20 mouse cellular contexts compared by ENCODE assay signal in genomic region chr2:84369256-84369655, GRCm38 (mm10). TPM values are rescaled to one million over a fixed set of nuclear protein-coding genes. Genes with fewer than 3 reads are reported as not detected.
DNase-seq lines count a peak whose midpoint lies in the region; ATAC-seq lines count a peak whose summit lies in the region.
"Had no signal": no experiment of that assay in that cellular context is flagged by ENCODE, and none has a peak within 500 bp of the region (broad histone marks: within the 10 kb centered on the region; RNA-seq: fewer than 3 reads in every experiment).

No protein-coding gene starts in this region.

- 17% methylated on average over 5 of the region's 5 CpGs for WGBS in heart, embryonic 13.5 days
- WGBS in liver, embryonic 11.5 days, result 22% methylated on average over 5 of the region's 5 CpGs

- no peak overlapping the region; the same call in 1 of the 2 replicates for H3K27ac ChIP-seq in heart, embryonic 13.5 days (replicated peaks)
- no peak overlapping the region for H3K27ac ChIP-seq in liver, embryonic 11.5 days (ENCODE audit: low read depth, low read length)
- H3K27ac ChIP-seq: limb, embryonic 10.5 days; macrophage; midbrain, embryonic 13.5 days; neural tube, embryonic 12.5 days had no signal

- intact Hi-C loops in heart, postnatal 36 days (cut with DNase I), result no loop called here

- no peaks in the 10 kb centered on the region for H3K9me3 ChIP-seq in heart, embryonic 13.5 days
- H3K9me3 ChIP-seq in liver, embryonic 11.5 days (ENCODE audit: control insufficient read depth, low read length), result no peaks in the 10 kb centered on the region
- H3K9me3 ChIP-seq: limb, embryonic 10.5 days; midbrain, embryonic 13.5 days; neural tube, embryonic 12.5 days had no signal

- no peak overlapping the region for H3K4me3 ChIP-seq in heart, embryonic 13.5 days
- no peak overlapping the region for H3K4me3 ChIP-seq in liver, embryonic 11.5 days (ENCODE audit: low read depth, low read length)
- H3K4me3 ChIP-seq: limb, embryonic 10.5 days; midbrain, embryonic 13.5 days; neural tube, embryonic 12.5 days had no signal

- no peak for DNase-seq in heart, postnatal 36 days
- peak; percentile 28 for DNase-seq in c-Kit-positive CD71-negative TER-119-negative erythroid progenitor cells, embryonic 14.5 days (ENCODE audit: low read depth)
- no peak for DNase-seq in liver, embryonic 11.5 days (ENCODE audit: low spot score)
- DNase-seq in testis, postnatal 10 days (ENCODE audit: low spot score), result no peak
- DNase-seq in cerebellum, postnatal 14 days, result no peak
- DNase-seq in adrenal gland, adult (ENCODE audit: inconsistent age in 2 of 2, low spot score in 1 of 2), result no peak
- DNase-seq: cerebellum, adult 9-10 months; embryo, embryonic 11 days; forebrain, postnatal 0 days; heart, adult 18-20 months; kidney, adult 8-10 months; kidney, postnatal 14 days; lung, adult 18-20 months; thymus, postnatal 36 days had no signal

- peaks cover 9% of the 10 kb centered on the region; the same call in 1 of the 2 replicates for H3K36me3 ChIP-seq in heart, embryonic 13.5 days
- no peaks in the 10 kb centered on the region for H3K36me3 ChIP-seq in liver, embryonic 11.5 days (ENCODE audit: control insufficient read depth, insufficient read depth, low read length)
- H3K36me3 ChIP-seq: limb, embryonic 10.5 days; midbrain, embryonic 13.5 days; neural tube, embryonic 12.5 days had no signal

- H3K9ac ChIP-seq in heart, embryonic 13.5 days, result no peak overlapping the region
- H3K9ac ChIP-seq in liver, embryonic 11.5 days (ENCODE audit: low read depth, low read length), result no peak overlapping the region
- H3K9ac ChIP-seq: forebrain, postnatal 0 days; midbrain, embryonic 13.5 days; neural tube, embryonic 12.5 days had no signal

- peaks cover 7% of the 10 kb centered on the region for H3K4me1 ChIP-seq in heart, embryonic 13.5 days
- H3K4me1 ChIP-seq in liver, embryonic 11.5 days (replicated peaks; ENCODE audit: control insufficient read depth, insufficient read depth, low read length), result 0 out of 2 replicates have a peak, but pooled peaks cover 3% of the 10 kb centered on the region
- H3K4me1 ChIP-seq: limb, embryonic 10.5 days; midbrain, embryonic 13.5 days; neural tube, embryonic 12.5 days had no signal

- no peak for ATAC-seq in heart, embryonic 13.5 days (ENCODE audit: extremely low read depth, insufficient number of reproducible peaks, low FRiP score, low TSS enrichment)
- ATAC-seq in liver, embryonic 11.5 days (replicated peaks; ENCODE audit: low FRiP score), result peak; percentile 88
- ATAC-seq in megakaryocyte, adult 5-6 weeks (ENCODE audit: poor library complexity, severe bottlenecking), result peak; percentile 63
- ATAC-seq: forebrain, postnatal 0 days; midbrain, embryonic 13.5 days had no signal

- H3K4me2 ChIP-seq in heart, embryonic 13.5 days, result 0 out of 2 replicates have a peak overlapping the region, but pooled peaks have one; percentile 16
- H3K4me2 ChIP-seq in liver, embryonic 11.5 days, result no peak overlapping the region
- H3K4me2 ChIP-seq: midbrain, embryonic 13.5 days; neural tube, embryonic 12.5 days had no signal

- no peaks in the 10 kb centered on the region for H3K27me3 ChIP-seq in heart, embryonic 13.5 days (replicated peaks)
- H3K27me3 ChIP-seq in liver, embryonic 11.5 days (replicated peaks; ENCODE audit: control insufficient read depth, insufficient read depth, low read length), result no peaks in the 10 kb centered on the region
- H3K27me3 ChIP-seq: midbrain, embryonic 13.5 days; neural tube, embryonic 12.5 days had no signal

RNA-seq across cellular contexts. Expression of gene Calcrl, which starts 56.0 kb away (rescaled TPM):
- 38.6 and 39.2 TPM in 2 replicates for polyA plus RNA-seq in heart, embryonic 13.5 days (2015; fragmentation: Nextera tagmentation; extraction: Ambion mirVana)
- total RNA-seq in heart, postnatal 36 days (2021), result 10 to 100 TPM; 29.2 to 31.4 TPM
- polyA plus RNA-seq in liver, embryonic 11.5 days (2014; fragmentation: Nextera tagmentation; extraction: Ambion mirVana), result 30.4 and 37.2 TPM in 2 replicates
- total RNA-seq in megakaryocyte, adult 5-6 weeks (2015), result 17.8 and 25.6 TPM in 2 replicates
- 49.4 and 66.0 TPM in 2 replicates for total RNA-seq in megakaryocyte, adult 5-6 weeks (2017)
